15 mouse cellular contexts compared by ENCODE assay signal in the genomic region with DNA sequence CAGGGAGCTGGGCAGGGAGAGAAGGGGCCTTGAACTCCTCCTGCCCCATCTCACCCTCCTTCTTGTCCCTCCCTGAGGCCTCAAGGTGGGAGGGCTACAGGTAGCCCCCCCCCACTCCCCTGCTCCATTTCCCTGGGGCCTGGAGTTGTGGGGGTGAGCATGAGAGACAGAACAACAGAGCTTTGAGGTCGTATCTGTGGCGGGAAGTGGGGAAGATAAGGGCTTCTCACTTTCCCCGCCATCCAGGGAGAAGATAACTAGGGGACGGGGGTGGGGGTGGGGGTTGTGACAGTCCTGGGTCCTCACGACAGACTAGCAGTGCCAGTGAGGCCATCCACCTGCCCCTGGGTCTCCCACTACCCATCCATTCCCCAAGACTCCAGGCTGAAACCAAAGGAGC.
"Had no signal": no experiment of that assay in that cellular context is flagged by ENCODE, and none has a peak within 500 bp of the region (broad histone marks: within the 10 kb centered on the region; RNA-seq: fewer than 3 reads in every experiment).

No protein-coding gene starts in this region.

- ATAC-seq: lung, postnatal 0 days; midbrain, embryonic 15.5 days had no signal

- H3K36me3 ChIP-seq: kidney, embryonic 15.5 days; limb, embryonic 13.5 days; midbrain, embryonic 10.5 days; midbrain, embryonic 15.5 days; neural tube, embryonic 13.5 days; stomach, embryonic 15.5 days had no signal

- H3K27me3 ChIP-seq: kidney, embryonic 15.5 days; limb, embryonic 13.5 days; midbrain, embryonic 15.5 days; neural tube, embryonic 13.5 days; stomach, embryonic 15.5 days had no signal

- H3K4me2 ChIP-seq: kidney, embryonic 15.5 days; limb, embryonic 13.5 days; midbrain, embryonic 15.5 days; neural tube, embryonic 13.5 days; stomach, embryonic 15.5 days had no signal

- H3K4me3 ChIP-seq: kidney, embryonic 15.5 days; limb, embryonic 13.5 days; midbrain, embryonic 10.5 days; midbrain, embryonic 15.5 days; neural tube, embryonic 13.5 days; stomach, embryonic 15.5 days had no signal

- H3K9ac ChIP-seq: kidney, embryonic 15.5 days; limb, embryonic 13.5 days; liver, embryonic 14.5 days; midbrain, embryonic 15.5 days; neural tube, embryonic 13.5 days; stomach, embryonic 15.5 days had no signal

- H3K27ac ChIP-seq: kidney, embryonic 15.5 days; limb, embryonic 13.5 days; liver, embryonic 14.5 days; midbrain, embryonic 10.5 days; midbrain, embryonic 15.5 days; neural tube, embryonic 13.5 days; stomach, embryonic 15.5 days had no signal

- H3K4me1 ChIP-seq: midbrain, embryonic 10.5 days; midbrain, embryonic 15.5 days; neural tube, embryonic 13.5 days had no signal

- DNase-seq: kidney, adult 2 months; kidney, postnatal 14 days; left cerebral cortex, postnatal 4 days; lung, adult 2 months; lung, postnatal 4 days; retina, postnatal 1 day; right cerebral cortex, postnatal 4 days had no signal

- H3K9me3 ChIP-seq: kidney, embryonic 15.5 days; midbrain, embryonic 10.5 days; midbrain, embryonic 15.5 days; stomach, embryonic 15.5 days had no signal
